Mouse (Mus musculus) T-helper 17 cell (primary cell): ENCODE results near the gene Tmem161a.

Source experiments
- in situ Hi-C, 2 experiments: fragments of 300-600 bp; cut with MboI, MseI; formaldehyde crosslinking; loops; 1 replicate in 1 of 2; 2 replicates in 1 of 2; pipeline ENCODE4 v1.15.1; 2025; ENCODE audit warnings: high pct_unique_total_duplicates in 2 of 2

Tmem161a gene

DNA sequence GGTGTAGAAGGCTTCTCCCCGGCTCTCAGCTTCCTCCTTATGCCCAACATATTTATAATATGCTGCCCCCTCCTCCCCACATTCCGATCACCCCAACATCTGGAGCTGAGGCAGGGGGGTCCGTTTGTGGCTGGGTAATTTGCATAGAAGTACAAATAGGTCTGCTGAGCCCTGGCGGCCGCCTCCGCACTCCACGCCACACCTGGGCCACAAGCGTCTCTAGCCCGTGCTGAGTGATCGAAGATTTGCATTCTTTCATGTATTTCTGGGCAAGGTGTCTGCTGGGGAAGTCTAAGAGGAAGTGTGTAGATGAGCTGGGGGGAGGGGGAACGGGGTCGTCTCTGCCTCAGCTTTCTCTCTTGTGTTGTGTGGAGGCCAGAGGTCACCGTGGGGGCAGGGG lies 12.1 kb upstream of the Tmem161a start:
- in situ Hi-C loops = loop anchor here in 1 of 2 experiments (5.0 kb wide), 1 partner anchor 233 kb away; no protein-coding TSS in a partner anchor

- in situ Hi-C loops = loop anchor here in 1 of 2 experiments (5.0 kb wide), 1 partner anchor 236 kb away; no protein-coding TSS in a partner anchor
Measured at GRCm38 (mm10) chr8:70163316-70163715, 8.8 kb upstream of the Tmem161a start.

GRCm38 (mm10) chr8:70166504-70167110 lies 5.5 kb upstream of the Tmem161a start:
- in situ Hi-C loops = no loop called here

- in situ Hi-C loops = no loop called here
Measured at GRCm38 (mm10) chr8:70170116-70170515, 2.0 kb upstream of the Tmem161a start.

- in situ Hi-C loops = no loop called here
Measured at GRCm38 (mm10) chr8:70170748-70171147, 1.4 kb upstream of the Tmem161a start.

GRCm38 (mm10) chr8:70171240-70171639 lies 916 bp upstream of the Tmem161a start:
- in situ Hi-C loops = no loop called here

- in situ Hi-C loops = no loop called here
Measured at GRCm38 (mm10) chr8:70173320-70173719, 1.2 kb downstream of the Tmem161a start.

- in situ Hi-C loops = no loop called here
Measured at GRCm38 (mm10) chr8:70174079-70174478, 1.9 kb downstream of the Tmem161a start.

DNA sequence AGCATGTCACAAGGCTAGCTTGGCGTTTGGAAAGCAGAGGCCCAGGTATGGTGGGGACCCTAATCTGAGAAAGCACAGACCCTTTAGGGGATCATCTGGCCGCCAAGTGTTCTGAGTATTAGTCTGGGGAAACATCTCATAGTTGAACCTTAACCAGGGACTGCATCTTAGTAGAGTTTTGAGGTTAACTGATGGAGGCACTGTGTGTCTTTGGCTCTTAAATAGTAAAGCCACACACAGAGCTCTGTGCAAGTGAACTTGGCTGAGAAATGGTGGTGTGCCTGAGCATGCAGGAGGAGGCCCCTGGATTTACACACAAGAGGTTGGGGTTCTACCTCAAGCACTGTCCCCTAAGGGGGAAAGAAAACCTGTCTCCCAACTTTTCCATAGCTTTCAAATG lies 6.1 kb downstream of the Tmem161a start:
- in situ Hi-C loops = no loop called here

DNA sequence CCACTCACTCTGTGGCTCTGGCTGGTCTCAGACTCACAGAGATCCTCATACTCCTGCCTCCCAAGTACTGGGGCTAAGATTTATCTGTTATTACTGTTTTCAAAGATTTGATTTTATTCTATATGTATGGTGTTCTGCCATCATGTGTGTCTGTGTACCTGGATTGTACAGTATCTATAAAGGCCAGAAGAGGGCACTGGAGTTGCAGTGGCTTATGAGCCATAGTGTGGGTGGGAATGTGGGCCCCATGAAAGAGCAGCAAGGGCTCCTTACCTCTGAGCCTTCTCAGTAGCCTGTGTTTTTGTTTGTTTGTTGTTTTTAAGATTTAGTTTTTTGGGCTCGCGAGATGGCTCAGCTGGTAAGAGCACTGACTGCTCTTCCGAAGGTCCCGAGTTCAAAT lies 6.9 kb downstream of the Tmem161a start:
- in situ Hi-C loops = no loop called here

DNA sequence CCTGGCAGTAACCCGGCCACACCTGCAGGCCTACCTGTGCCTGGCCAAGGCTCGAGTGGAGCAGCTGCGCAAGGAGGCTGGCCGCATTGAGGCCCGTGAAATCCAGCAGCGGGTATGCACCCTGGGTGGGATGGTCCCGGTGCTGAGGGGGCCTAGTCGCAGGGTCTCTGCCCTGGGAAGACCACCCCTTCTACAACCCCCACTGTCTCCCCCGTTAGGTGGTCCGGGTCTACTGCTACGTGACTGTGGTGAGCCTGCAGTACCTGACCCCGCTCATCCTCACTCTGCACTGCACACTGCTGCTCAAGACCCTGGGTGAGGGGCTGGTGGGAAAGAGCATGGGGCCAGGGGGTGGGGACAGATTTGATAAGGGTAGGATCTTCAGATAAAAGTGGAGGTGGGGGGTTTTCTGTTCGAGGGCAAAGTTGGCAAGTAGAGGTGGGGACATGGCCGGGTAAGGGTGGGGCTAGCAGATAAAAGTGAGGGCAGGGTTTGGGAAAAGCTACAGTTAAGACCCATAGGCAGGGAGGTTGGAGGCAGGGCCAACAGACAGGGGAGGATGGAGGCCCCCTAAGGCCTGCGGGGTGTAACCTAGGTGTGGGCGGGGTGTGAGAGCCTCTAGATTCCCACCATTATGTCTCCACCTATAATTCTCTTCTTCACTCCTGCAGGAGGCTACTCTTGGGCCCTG lies 9.2 kb downstream of the Tmem161a start:
- in situ Hi-C loops = loop anchor here in 1 of 2 experiments (5.0 kb wide), 1 partner anchor 41 kb away; no protein-coding TSS in a partner anchor

DNA sequence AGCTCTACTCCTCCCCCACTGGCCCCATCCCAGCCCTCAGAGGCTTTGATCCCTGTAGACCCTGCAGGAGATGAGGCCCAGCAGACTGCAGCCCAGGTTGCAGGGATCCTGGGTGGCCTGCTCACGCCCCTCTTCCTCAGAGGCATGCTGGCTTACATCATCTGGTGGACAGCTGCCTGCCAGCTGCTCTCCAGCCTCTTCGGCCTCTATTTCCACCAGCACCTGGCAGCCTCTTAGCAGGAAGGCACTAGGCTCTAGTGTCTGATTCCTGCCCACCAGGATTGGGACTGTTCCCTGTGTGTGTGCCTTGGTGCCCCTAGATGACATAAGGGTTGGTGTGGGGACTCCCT lies 9.7 kb downstream of the Tmem161a start:
- in situ Hi-C loops = loop anchor here in 1 of 2 experiments (5.0 kb wide), 1 partner anchor 40 kb away; no protein-coding TSS in a partner anchor

DNA sequence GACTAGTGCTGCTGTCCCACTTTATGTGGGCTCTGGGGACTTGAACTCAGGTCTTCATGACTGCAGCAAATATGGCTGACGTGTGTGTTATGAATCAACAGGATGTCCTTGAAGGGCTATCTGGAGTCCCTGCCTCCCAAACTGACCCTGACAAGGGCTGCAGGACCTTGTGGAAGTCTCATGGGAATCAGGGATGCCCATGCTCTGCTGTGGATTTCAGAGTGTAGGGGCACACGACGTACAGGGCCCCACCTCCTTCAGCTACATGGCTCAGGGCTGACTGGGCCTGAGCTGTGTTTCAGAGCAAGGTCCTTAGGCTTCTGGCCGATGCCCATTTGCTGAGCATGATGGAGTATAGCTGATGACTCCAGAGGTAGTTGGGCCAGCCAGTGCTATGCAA lies 11.0 kb downstream of the Tmem161a start:
- in situ Hi-C loops = loop anchor here in 1 of 2 experiments (5.0 kb wide), 1 partner anchor 39 kb away; no protein-coding TSS in a partner anchor

DNA sequence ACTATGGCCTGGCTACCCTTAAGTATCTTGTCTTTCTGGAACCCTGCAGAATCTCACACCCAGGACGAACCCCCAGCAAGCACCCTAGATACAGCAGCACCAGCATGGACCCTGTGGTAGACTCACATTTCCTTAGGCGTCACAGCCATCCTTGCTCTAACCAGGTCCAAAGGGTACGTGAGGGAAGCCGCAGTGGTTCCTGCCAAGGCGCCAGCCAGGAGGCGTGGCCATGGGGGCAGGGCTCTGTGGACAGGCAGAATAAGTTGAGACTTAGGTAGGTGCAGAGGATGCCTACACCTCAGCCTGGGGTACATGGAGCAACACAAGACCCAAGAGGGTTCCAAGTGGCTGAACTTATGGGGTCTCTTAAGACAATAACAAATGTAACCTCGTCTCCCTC lies 16.6 kb downstream of the Tmem161a start:
- in situ Hi-C loops = no loop called here

- in situ Hi-C loops = no loop called here
Measured at GRCm38 (mm10) chr8:70193238-70193637, 21.1 kb downstream of the Tmem161a start.

DNA sequence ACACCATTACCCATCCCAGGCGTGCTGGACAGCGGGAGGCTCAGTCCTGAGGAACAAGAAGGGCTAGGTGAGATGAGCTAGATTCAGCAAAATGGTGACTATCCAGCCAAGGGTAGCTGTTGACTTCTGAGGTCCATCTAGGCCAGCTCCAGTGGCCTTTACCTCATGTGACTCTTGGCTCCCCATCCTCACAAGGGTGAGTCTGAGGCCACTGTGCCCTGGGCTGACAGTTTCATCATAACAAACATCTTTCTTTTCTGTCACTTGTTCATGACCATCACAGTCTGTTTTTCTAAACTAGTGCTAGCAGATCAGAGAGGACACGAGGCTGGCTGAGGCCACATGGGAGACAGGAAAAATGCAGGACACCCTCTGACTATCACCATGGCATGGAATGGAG lies 22.0 kb downstream of the Tmem161a start:
- in situ Hi-C loops = no loop called here

GRCm38 (mm10) chr8:70195762-70196161 lies 23.6 kb downstream of the Tmem161a start:
- in situ Hi-C loops = no loop called here

DNA sequence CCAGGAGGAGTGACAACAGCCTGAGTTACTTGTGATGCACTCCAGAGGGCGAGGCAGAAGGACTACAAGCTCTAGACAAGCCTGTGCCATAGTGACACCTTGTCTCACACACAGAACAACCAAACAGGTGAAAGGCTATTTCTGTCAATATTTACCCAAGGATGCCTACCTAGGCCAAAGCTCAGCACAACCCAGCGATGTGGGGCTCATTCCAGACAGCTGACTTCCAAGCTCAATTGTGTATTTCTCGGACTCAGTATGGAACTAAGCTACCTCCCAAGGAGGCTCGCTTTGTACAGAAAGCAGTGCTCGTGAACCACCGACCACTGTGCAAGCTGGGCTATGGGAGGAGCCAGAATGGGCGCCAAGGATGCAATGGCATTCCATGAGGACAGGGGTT lies 25.4 kb downstream of the Tmem161a start:
- in situ Hi-C loops = no loop called here

GRCm38 (mm10) chr8:70200098-70200681 lies 28.0 kb downstream of the Tmem161a start:
- in situ Hi-C loops = no loop called here

GRCm38 (mm10) chr8:70201417-70201816 lies 29.3 kb downstream of the Tmem161a start:
- in situ Hi-C loops = no loop called here

GRCm38 (mm10) chr8:70203072-70203471 lies 30.9 kb downstream of the Tmem161a start:
- in situ Hi-C loops = no loop called here

GRCm38 (mm10) chr8:70204757-70205156 lies 32.6 kb downstream of the Tmem161a start:
- in situ Hi-C loops = no loop called here

GRCm38 (mm10) chr8:70208130-70208529 lies 36.0 kb downstream of the Tmem161a start:
- in situ Hi-C loops = no loop called here
